Mouse (Mus musculus) spleen, adult 2 months (tissue): ENCODE data around the gene Camta1.

Source experiments
- CTCF ChIP-seq: fragments of 200-500 bp; IDR thresholded peaks from 2 replicates; pipeline ENCODE4 v1.5.1; 2011; ENCODE audit warnings: mild to moderate bottlenecking, inconsistent platforms; ENCODE audit not compliant: insufficient read depth, insufficient read length, insufficient replicate concordance; ENCODE audit errors: extremely low read depth
- POLR2A ChIP-seq: fragments of 200-500 bp; IDR thresholded peaks from 2 replicates; pipeline ENCODE4 v1.6.1; 2011; ENCODE audit warnings: low read depth, low read length, inconsistent platforms

DNA sequence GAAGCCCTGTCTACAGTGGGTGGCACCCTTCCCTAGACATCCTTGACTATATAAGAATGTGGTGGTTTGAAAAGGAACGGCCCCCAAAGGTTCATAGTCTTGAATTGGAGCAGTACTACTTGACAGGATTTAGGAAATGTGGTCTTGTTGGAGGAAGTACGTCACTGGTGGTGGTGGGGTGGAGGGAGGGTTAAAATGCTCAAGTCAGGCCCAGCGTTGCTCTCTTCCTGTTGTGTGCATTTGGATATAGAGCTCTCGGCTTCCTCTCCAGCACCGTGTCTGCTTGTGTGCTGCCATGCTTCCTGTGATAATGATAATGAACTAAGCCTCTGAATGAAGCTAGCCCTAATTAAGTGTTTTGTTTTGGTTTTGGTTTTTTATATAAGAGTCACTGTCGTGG lies 114.0 kb downstream of the Camta1 start:
- TF ChIP-seq CTCF, result no peak
- TF ChIP-seq POLR2A, result no peak
